In genomic region chr6:145457066-145457465, GRCm38 (mm10) we compare ENCODE assay signal across 10 mouse cellular contexts.
DNase-seq lines count a peak whose midpoint lies in the region; ATAC-seq and TF ChIP-seq lines count a peak whose summit lies in the region.
"Had no signal": no experiment of that assay in that cellular context is flagged by ENCODE, and none has a peak within 500 bp of the region (broad histone marks: within the 10 kb centered on the region; RNA-seq: fewer than 3 reads in every experiment).

No protein-coding gene starts in this region.

- 39% methylated on average over 15 of the region's 15 CpGs for WGBS in lung, embryonic 14.5 days
- WGBS in lung, adult 2 months: 53% methylated on average over 15 of the region's 15 CpGs
- WGBS in heart, adult 2 months: 47% methylated on average over 15 of the region's 15 CpGs
- WGBS in hindbrain, embryonic 14.5 days: 85% methylated on average over 15 of the region's 15 CpGs

- DNase-seq in lung, embryonic 14.5 days: peak; percentile 44
- DNase-seq in lung, adult 2 months: no peak
- peak; percentile 57 to 70 for DNase-seq in heart, adult 2 months
- peak; percentile 35 to 62 for DNase-seq in heart, postnatal 14 days
- peak; percentile 49 for DNase-seq in skeletal muscle tissue, adult 2 months (ENCODE audit: low read depth, low spot score)
- no peak for DNase-seq in hindbrain, embryonic 14.5 days (ENCODE audit: low spot score)
- DNase-seq in thymus, adult 18-20 months: no peak
- DNase-seq: cerebellum, postnatal 25 days; liver, postnatal 0 days had no signal

- no peaks in the 10 kb centered on the region for H3K4me1 ChIP-seq in lung, embryonic 14.5 days (ENCODE audit: insufficient read depth)
- no peaks in the 10 kb centered on the region for H3K4me1 ChIP-seq in lung, adult 2 months (ENCODE audit: control insufficient read depth, insufficient read depth, low read length)
- H3K4me1 ChIP-seq in heart, adult 2 months (ENCODE audit: control insufficient read depth, insufficient read depth, low read length): no peaks in the 10 kb centered on the region; the same call in 1 of the 2 replicates
- no peaks in the 10 kb centered on the region for H3K4me1 ChIP-seq in hindbrain, embryonic 14.5 days (replicated peaks; ENCODE audit: control insufficient read depth, insufficient read depth, low read length)

- no peaks in the 10 kb centered on the region for H3K27me3 ChIP-seq in lung, embryonic 14.5 days (ENCODE audit: insufficient read depth, low read length)
- no peaks in the 10 kb centered on the region for H3K27me3 ChIP-seq in heart, adult 2 months (ENCODE audit: control insufficient read depth, insufficient read depth, low read length)
- peaks cover 3% of the 10 kb centered on the region; the same call in 1 of the 2 replicates for H3K27me3 ChIP-seq in hindbrain, embryonic 14.5 days (ENCODE audit: control insufficient read depth, insufficient read depth, low read length)

- no peaks in the 10 kb centered on the region for H3K9me3 ChIP-seq in lung, embryonic 14.5 days (ENCODE audit: low read depth, low read length)
- no peaks in the 10 kb centered on the region for H3K9me3 ChIP-seq in hindbrain, embryonic 14.5 days (ENCODE audit: control insufficient read depth, low read length)
- H3K9me3 ChIP-seq: limb, embryonic 10.5 days had no signal

- no peak for TF ChIP-seq POLR2A in lung, adult 2 months (IDR thresholded peaks at IDR 0.05; ENCODE audit: borderline replicate concordance, extremely low read depth, low read depth, low read length)
- TF ChIP-seq POLR2A in heart, adult 2 months (IDR thresholded peaks at IDR 0.05; ENCODE audit: insufficient read depth, low read depth, low read length): no peak

- peak; percentile 30; the same call in 1 of the 2 replicates for ATAC-seq in lung, embryonic 14.5 days (ENCODE audit: insufficient read depth)
- ATAC-seq in hindbrain, embryonic 14.5 days (ENCODE audit: low FRiP score): no peak
- ATAC-seq: liver, postnatal 0 days had no signal

- intact Hi-C loops in heart, adult 2 months (cut with DNase I): no loop called here
- intact Hi-C loops in heart, postnatal 14 days (cut with DNase I): no loop called here

- H3K79me2 ChIP-seq in heart, adult 2 months (replicated peaks; ENCODE audit: control insufficient read depth, insufficient read depth, low read length): no peaks in the 10 kb centered on the region

- no peak overlapping the region for H3K4me2 ChIP-seq in lung, embryonic 14.5 days
- no peak overlapping the region for H3K4me2 ChIP-seq in hindbrain, embryonic 14.5 days (replicated peaks)

- no peak overlapping the region for H3K27ac ChIP-seq in lung, embryonic 14.5 days (ENCODE audit: low read depth)
- H3K27ac ChIP-seq in heart, adult 2 months: peak overlapping the region; percentile 67
- H3K27ac ChIP-seq in hindbrain, embryonic 14.5 days: no peak overlapping the region
- H3K27ac ChIP-seq: limb, embryonic 10.5 days had no signal

- no peak overlapping the region for H3K4me3 ChIP-seq in lung, embryonic 14.5 days (ENCODE audit: low read depth, low read length)
- H3K4me3 ChIP-seq in lung, adult 2 months (replicated peaks; ENCODE audit: extremely low read depth, low read depth, low read length): no peak overlapping the region
- no peak overlapping the region for H3K4me3 ChIP-seq in heart, adult 2 months
- H3K4me3 ChIP-seq in hindbrain, embryonic 14.5 days (replicated peaks; ENCODE audit: low read length): no peak overlapping the region
- H3K4me3 ChIP-seq: limb, embryonic 10.5 days had no signal

- no peak overlapping the region for H3K9ac ChIP-seq in lung, embryonic 14.5 days
- H3K9ac ChIP-seq in heart, adult 2 months (ENCODE audit: low read depth, low read length): no peak overlapping the region
- no peak overlapping the region for H3K9ac ChIP-seq in hindbrain, embryonic 14.5 days
- H3K9ac ChIP-seq: liver, postnatal 0 days had no signal

- no peak for TF ChIP-seq CTCF in lung, embryonic 14.5 days (IDR thresholded peaks at IDR 0.05; ENCODE audit: low read depth)
- no peak for TF ChIP-seq CTCF in lung, adult 2 months (IDR thresholded peaks at IDR 0.05; ENCODE audit: insufficient read depth, low read length)
- TF ChIP-seq CTCF in heart, adult 2 months (IDR thresholded peaks at IDR 0.05): no peak

- no peaks in the 10 kb centered on the region for H3K36me3 ChIP-seq in lung, embryonic 14.5 days (ENCODE audit: insufficient read depth)
- H3K36me3 ChIP-seq in heart, adult 2 months (ENCODE audit: control insufficient read depth, insufficient read depth, low read length): no peaks in the 10 kb centered on the region
- no peaks in the 10 kb centered on the region for H3K36me3 ChIP-seq in hindbrain, embryonic 14.5 days (replicated peaks; ENCODE audit: control insufficient read depth, insufficient read depth)
- H3K36me3 ChIP-seq: limb, embryonic 10.5 days had no signal

- peak; percentile 94 for TF ChIP-seq EP300 in heart, adult 2 months (IDR thresholded peaks at IDR 0.05; ENCODE audit: insufficient read depth, low read depth, low read length)

Comparison
In these comparisons a context has a peak if more than half of its experiments do, and no peak if none do; other contexts are left out.
1. DNase-seq: peak in lung, embryonic 14.5 days (single experiment), heart, adult 2 months (2 of 2), heart, postnatal 14 days (2 of 2) and skeletal muscle tissue, adult 2 months (single experiment); none in lung, adult 2 months (single experiment), hindbrain, embryonic 14.5 days (single experiment) and thymus, adult 18-20 months (0 of 2).